Mouse (Mus musculus) olfactory bulb, adult 2 months (tissue): ENCODE results near the gene Epn2.

Experiments used
- CTCF ChIP-seq: fragments of 200-500 bp; IDR thresholded peaks from 2 replicates; pipeline ENCODE4 v1.5.1; 2012; ENCODE audit warnings: low read depth, mild to moderate bottlenecking, low read length, moderate library complexity; ENCODE audit not compliant: insufficient read depth
- POLR2A ChIP-seq: fragments of 200-500 bp; IDR thresholded peaks from 2 replicates; pipeline ENCODE4 v1.6.1; 2012; ENCODE audit warnings: mild to moderate bottlenecking, low read depth, low read length, moderate library complexity; ENCODE audit not compliant: insufficient read depth

DNA sequence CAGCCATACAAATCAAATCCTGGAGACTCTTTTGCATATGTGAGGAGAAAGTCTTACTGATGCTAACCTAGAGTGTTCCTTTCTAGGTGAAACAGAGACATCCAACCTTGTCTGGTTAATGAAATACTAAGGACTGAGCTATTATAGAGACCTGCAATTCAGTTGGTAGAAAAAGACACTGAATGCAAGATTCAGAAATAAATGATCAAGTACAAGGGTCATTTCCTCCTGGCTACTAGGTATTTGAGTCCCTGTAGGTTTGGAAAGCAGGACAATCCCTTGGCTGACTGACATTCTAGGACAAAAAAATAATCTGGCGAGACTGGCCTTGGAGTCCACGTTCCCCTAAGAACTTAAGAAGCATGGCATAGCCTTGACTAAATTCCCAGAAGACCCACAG, 33.9 kb downstream of the Epn2 start:
- TF ChIP-seq CTCF (no peak), POLR2A (no peak)
